Mouse (Mus musculus) adrenal gland, postnatal 4 days (tissue): ENCODE data around the gene Tmf1. TPM values are rescaled to one million over a fixed set of nuclear protein-coding genes. Genes with fewer than 3 reads are reported as not detected.

Experiments
- DNase-seq, 2 experiments: peaks; one replicate each; pipeline ENCODE4 v3.0.0; 2021 to 2022; ENCODE audit warnings: low spot score in 2 of 2, mixed read lengths in 2 of 2
- total RNA-seq, 2 experiments: library from RNA; stranded (reverse); gene quantifications; 2 replicates each; pipeline ENCODE4 v1.2.3; 2021

Tmf1 gene
- total RNA-seq, 2 experiments from 2014 or later = 46.8 to 50.3 TPM

- DNase-seq = no peak
Measured at GRCm38 (mm10) chr6:97112177-97112576, 66.7 kb downstream of the Tmf1 start.

DNA sequence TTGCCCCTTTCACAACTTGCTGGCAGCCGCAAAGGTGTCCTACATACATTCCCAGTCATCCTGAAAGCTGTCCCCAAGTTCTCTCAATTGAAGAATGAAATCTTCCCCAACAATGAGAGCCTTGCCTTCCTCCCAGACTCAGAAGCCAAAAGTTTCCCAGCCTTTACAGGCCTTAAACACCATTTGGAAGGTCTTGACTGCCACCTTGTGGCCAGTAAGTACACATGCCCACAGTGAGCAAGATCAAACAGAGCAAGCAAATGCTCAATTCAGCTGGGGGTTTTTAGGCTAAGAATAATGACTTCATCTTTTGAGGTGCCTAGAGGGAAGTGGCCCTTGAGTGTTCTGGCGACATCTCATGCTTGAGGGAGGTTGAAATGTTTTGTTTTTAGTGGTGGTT lies 72.1 kb downstream of the Tmf1 start:
- DNase-seq = no peak

DNA sequence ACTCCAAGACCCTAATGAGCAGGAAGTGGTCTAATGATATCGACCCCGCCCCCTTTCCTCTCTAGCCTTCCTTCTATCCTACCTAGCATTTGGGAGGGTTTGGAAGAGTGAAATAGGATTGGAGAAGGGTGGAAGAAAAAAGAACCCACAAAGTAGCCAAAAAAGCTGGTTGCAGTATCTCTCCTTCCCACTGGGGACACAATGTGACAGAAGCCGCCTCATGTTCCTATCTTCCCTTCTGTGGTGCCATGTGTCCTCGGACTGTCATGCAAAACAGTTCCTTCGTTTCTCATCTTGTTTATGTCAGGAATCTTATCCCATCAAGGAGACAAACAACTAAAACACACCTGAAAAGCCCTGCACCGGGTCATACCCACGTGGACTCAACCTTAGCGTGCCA lies 72.8 kb downstream of the Tmf1 start:
- no peak for DNase-seq

DNA sequence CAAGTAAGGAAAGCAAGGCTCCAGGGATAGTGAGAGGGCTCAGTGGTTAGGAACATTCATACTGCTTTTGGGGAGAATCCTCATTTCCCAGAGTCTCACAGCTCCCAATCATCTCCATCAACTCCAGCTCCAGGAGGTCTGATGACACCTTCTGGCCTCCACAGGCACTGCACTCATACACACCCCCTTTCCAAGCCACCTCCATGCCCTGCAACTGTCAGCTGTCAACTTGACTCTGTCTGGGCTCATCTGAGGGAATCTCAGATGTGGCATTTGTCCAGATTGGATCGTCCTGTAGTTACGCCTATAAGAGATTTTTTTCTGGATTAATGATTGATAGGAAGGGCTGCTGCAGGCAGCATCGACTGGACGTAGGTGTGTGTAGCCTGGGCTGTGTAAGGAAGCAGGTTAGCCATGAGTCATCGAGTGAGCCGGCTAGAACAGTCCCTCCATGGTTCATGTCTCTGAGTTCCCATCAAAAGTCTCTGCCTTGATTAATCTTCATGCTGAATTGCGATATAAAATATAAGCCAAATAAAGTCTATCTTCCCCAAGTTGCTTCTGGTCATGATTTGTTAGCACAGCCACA lies 74.6 kb downstream of the Tmf1 start:
- DNase-seq = no peak

Other genes starting within 250 kb of the Tmf1 start
- under 1 TPM; 0.08 to 0.40 TPM for gene Fam19a4, start 118.7 kb downstream of the Tmf1 start, total RNA-seq
- gene Eogt, start 29.9 kb downstream of the Tmf1 start, total RNA-seq = 10 to 100 TPM; 52.4 to 55.7 TPM
- gene Uba3, start 26.5 kb upstream of the Tmf1 start, total RNA-seq = 10 to 100 TPM; 57.1 to 59.1 TPM
- 100 to 1,000 TPM in 1 of 2 experiments, 10 to 100 TPM in 1; 97.3 to 105 TPM for gene Arl6ip5, start 31.6 kb upstream of the Tmf1 start, total RNA-seq
- 1 to 10 TPM; 1.3 to 5.1 TPM for gene Lmod3, start 73.6 kb upstream of the Tmf1 start, total RNA-seq